Mouse (Mus musculus): ENCODE data around the gene Olfr1278. TPM values are rescaled to one million over a fixed set of nuclear protein-coding genes. Genes with fewer than 3 reads are reported as not detected.
"Not testable (repeated sequence)": the region's sequence is repeated elsewhere in the genome, so short reads cannot be mapped to it uniquely, and the experiment has no call there.

Olfr1278 gene
- polyA plus RNA-seq (2012; ENCODE audit: insufficient read depth, insufficient read length, missing spikeins) = not detected in 2 replicates

DNA sequence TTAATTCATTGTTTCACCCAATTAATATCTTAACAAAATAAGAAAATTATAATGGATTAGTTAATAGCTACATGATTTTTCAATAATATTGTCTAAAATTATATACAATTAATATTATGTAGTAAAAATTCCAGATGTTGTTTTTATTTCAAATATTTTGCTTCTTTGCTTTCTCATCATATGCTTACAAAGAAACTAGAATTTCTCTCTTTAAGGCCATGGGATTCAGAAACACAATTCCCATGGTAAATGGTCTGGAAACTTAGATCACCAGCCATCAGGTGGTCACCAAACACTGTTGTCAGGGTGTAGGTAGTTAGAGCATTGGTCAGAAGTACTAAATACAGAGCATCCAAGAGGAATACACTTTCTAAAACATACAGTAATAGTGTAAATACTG is at the start of gene Olfr1278:
Olfr1278 (plus strand) TSS at position 301 of the 400 bp plus-strand sequence.
- Histone ChIP-seq H3K27ac (ENCODE audit: insufficient read depth, low read depth, low read length) (no peak within 1 kb of the TSS), H3K4me3 (ENCODE audit: insufficient read depth, low read length) (no peak within 1 kb of the TSS), H3K4me1 (ENCODE audit: control insufficient read depth, insufficient read depth, low read length) (no peaks in the 10 kb centered on the region)
- TF ChIP-seq CTCF (IDR thresholded peaks at IDR 0.05; ENCODE audit: low read depth, low read length) = no peak
- TF ChIP-seq POLR2A (IDR thresholded peaks at IDR 0.05; ENCODE audit: borderline replicate concordance, low read depth, low read length) = no peak

- Histone ChIP-seq H3K27ac (ENCODE audit: insufficient read depth, low read depth, low read length) (no peak within 1 kb of the TSS), H3K4me3 (ENCODE audit: insufficient read depth, low read length) (no peak within 1 kb of the TSS), H3K4me1 (ENCODE audit: control insufficient read depth, insufficient read depth, low read length) (no peaks in the 10 kb centered on the region)
- TF ChIP-seq CTCF (IDR thresholded peaks at IDR 0.05; ENCODE audit: low read depth, low read length) (no peak), POLR2A (IDR thresholded peaks at IDR 0.05; ENCODE audit: borderline replicate concordance, low read depth, low read length) (no peak)
These were observed 35.7 kb upstream of the Olfr1278 start, which contains the start of gene Olfr1276 for GRCm38 (mm10) chr2:111254216-111254615. Gene Olfr1276, plus strand, starts transcription at chr2:111254516.

GRCm38 (mm10) chr2:111274006-111274405 is 15.9 kb upstream of the Olfr1278 start, which contains the start of gene Olfr1277:
Gene Olfr1277, minus strand, starts transcription at chr2:111274106.
- Histone ChIP-seq H3K27ac (ENCODE audit: insufficient read depth, low read depth, low read length) (no peak within 1 kb of the TSS), H3K4me1 (ENCODE audit: control insufficient read depth, insufficient read depth, low read length) (no peaks in the 10 kb centered on the region), H3K4me3 (ENCODE audit: insufficient read depth, low read length) (no peak within 1 kb of the TSS)
- no peak for TF ChIP-seq POLR2A (IDR thresholded peaks at IDR 0.05; ENCODE audit: borderline replicate concordance, low read depth, low read length)
- TF ChIP-seq CTCF (IDR thresholded peaks at IDR 0.05; ENCODE audit: low read depth, low read length) = no peak

- Histone ChIP-seq H3K4me3 (ENCODE audit: insufficient read depth, low read length) (no peak overlapping the region), H3K4me1 (ENCODE audit: control insufficient read depth, insufficient read depth, low read length) (no peaks in the 10 kb centered on the region), H3K27ac (ENCODE audit: insufficient read depth, low read depth, low read length) (no peak overlapping the region)
- TF ChIP-seq CTCF (IDR thresholded peaks at IDR 0.05; ENCODE audit: low read depth, low read length) (no peak), POLR2A (IDR thresholded peaks at IDR 0.05; ENCODE audit: borderline replicate concordance, low read depth, low read length) (no peak)
These were observed 8.6 kb downstream of the Olfr1278 start for GRCm38 (mm10) chr2:111298541-111298940.

GRCm38 (mm10) chr2:111300374-111300773 is 10.4 kb downstream of the Olfr1278 start, which contains the start of gene Olfr1279:
Gene Olfr1279, plus strand, starts transcription at chr2:111300635.
- no peak for TF ChIP-seq CTCF (IDR thresholded peaks at IDR 0.05; ENCODE audit: low read depth, low read length)
- no peak for TF ChIP-seq POLR2A (IDR thresholded peaks at IDR 0.05; ENCODE audit: borderline replicate concordance, low read depth, low read length)
- Histone ChIP-seq H3K27ac (ENCODE audit: insufficient read depth, low read depth, low read length) (no peak within 1 kb of the TSS), H3K4me1 (ENCODE audit: control insufficient read depth, insufficient read depth, low read length) (no peaks in the 10 kb centered on the region)

GRCm38 (mm10) chr2:111313717-111314116 is 23.8 kb downstream of the Olfr1278 start, which contains the start of gene Olfr1280:
Gene Olfr1280, plus strand, starts transcription at chr2:111314017.
- TF ChIP-seq POLR2A (IDR thresholded peaks at IDR 0.05; ENCODE audit: borderline replicate concordance, low read depth, low read length) = no peak
- no peak for TF ChIP-seq CTCF (IDR thresholded peaks at IDR 0.05; ENCODE audit: low read depth, low read length)
- H3K4me3 ChIP-seq (ENCODE audit: insufficient read depth, low read length) = no peak within 1 kb of the TSS
- no peak within 1 kb of the TSS for H3K27ac ChIP-seq (ENCODE audit: insufficient read depth, low read depth, low read length)
- H3K4me1 ChIP-seq (ENCODE audit: control insufficient read depth, insufficient read depth, low read length) = no peaks in the 10 kb centered on the region

More at GRCm38 (mm10) chr2:111300374-111300773, 10.4 kb downstream of the Olfr1278 start, which contains the start of gene Olfr1279:
- no peak within 1 kb of the TSS for H3K4me3 ChIP-seq (ENCODE audit: insufficient read depth, low read length)

GRCm38 (mm10) chr2:111326220-111326619 is 36.3 kb downstream of the Olfr1278 start, which contains the start of gene Olfr1281:
Gene Olfr1281, plus strand, starts transcription at chr2:111326520.
- no peaks in the 10 kb centered on the region for H3K4me1 ChIP-seq (ENCODE audit: control insufficient read depth, insufficient read depth, low read length)
- H3K27ac ChIP-seq (ENCODE audit: insufficient read depth, low read depth, low read length) = no peak within 1 kb of the TSS
- TF ChIP-seq POLR2A (IDR thresholded peaks at IDR 0.05; ENCODE audit: borderline replicate concordance, low read depth, low read length) (no peak), CTCF (IDR thresholded peaks at IDR 0.05; ENCODE audit: low read depth, low read length) (no peak)
- H3K4me3 ChIP-seq (ENCODE audit: insufficient read depth, low read length) = no peak within 1 kb of the TSS

GRCm38 (mm10) chr2:111333721-111334120 is 43.8 kb downstream of the Olfr1278 start:
- not testable (repeated sequence) for H3K27ac ChIP-seq (ENCODE audit: insufficient read depth, low read depth, low read length); H3K4me1 ChIP-seq (ENCODE audit: control insufficient read depth, insufficient read depth, low read length); H3K4me3 ChIP-seq (ENCODE audit: insufficient read depth, low read length)

DNA sequence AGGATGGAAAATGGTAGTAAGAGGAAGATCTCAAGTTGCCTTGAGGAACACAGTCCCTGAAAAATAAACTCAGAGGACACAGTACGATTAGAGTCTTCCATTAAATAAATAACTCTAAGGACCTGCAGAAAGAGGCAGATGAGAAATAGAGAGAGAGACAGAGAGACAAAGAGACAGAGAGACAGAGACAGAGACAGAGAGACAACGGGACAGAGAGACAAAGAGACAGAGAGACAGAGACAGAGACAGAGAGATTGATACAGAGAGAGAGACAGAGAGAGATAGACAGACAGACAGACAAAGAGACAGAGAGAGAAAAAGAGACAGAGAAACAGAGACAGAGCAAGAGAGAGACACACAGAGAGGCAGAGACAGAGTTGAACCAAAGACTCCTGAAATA is 46.0 kb downstream of the Olfr1278 start, which contains the start of gene Olfr1282:
Olfr1282 (minus strand) TSS at position 101 of the 400 bp plus-strand sequence.
- no peaks in the 10 kb centered on the region for H3K4me1 ChIP-seq (ENCODE audit: control insufficient read depth, insufficient read depth, low read length)
- no peak within 1 kb of the TSS for H3K4me3 ChIP-seq (ENCODE audit: insufficient read depth, low read length)
- no peak within 1 kb of the TSS for H3K27ac ChIP-seq (ENCODE audit: insufficient read depth, low read depth, low read length)
- TF ChIP-seq CTCF (IDR thresholded peaks at IDR 0.05; ENCODE audit: low read depth, low read length) (no peak), POLR2A (IDR thresholded peaks at IDR 0.05; ENCODE audit: borderline replicate concordance, low read depth, low read length) (no peak)

Other genes starting within 250 kb of the Olfr1278 start
- gene Gm13941, start 184.2 kb upstream of the Olfr1278 start, polyA plus RNA-seq (2012; ENCODE audit: insufficient read depth, insufficient read length, missing spikeins) = not detected in 2 replicates
- not detected in 2 replicates for gene Gm15130, start 137.2 kb upstream of the Olfr1278 start, polyA plus RNA-seq (2012; ENCODE audit: insufficient read depth, insufficient read length, missing spikeins)
- gene 4930430A15Rik, start 60.5 kb upstream of the Olfr1278 start, polyA plus RNA-seq (2012; ENCODE audit: insufficient read depth, insufficient read length, missing spikeins) = not detected in 2 replicates
- gene Olfr1275, start 54.9 kb upstream of the Olfr1278 start, polyA plus RNA-seq (2012; ENCODE audit: insufficient read depth, insufficient read length, missing spikeins) = not detected in 2 replicates
- gene Olfr1276, start 35.6 kb upstream of the Olfr1278 start, polyA plus RNA-seq (2012; ENCODE audit: insufficient read depth, insufficient read length, missing spikeins) = not detected in 2 replicates
- 0.13 TPM in 1 of 2 replicates, not detected in the other for gene Olfr1277, start 16.0 kb upstream of the Olfr1278 start, polyA plus RNA-seq (2012; ENCODE audit: insufficient read depth, insufficient read length, missing spikeins)
- gene Olfr1279, start 10.5 kb downstream of the Olfr1278 start, polyA plus RNA-seq (2012; ENCODE audit: insufficient read depth, insufficient read length, missing spikeins) = not detected in 2 replicates
- gene Olfr1280, start 23.9 kb downstream of the Olfr1278 start, polyA plus RNA-seq (2012; ENCODE audit: insufficient read depth, insufficient read length, missing spikeins) = not detected in 2 replicates
- 0.16 TPM in 1 of 2 replicates, not detected in the other for gene Olfr1281, start 36.4 kb downstream of the Olfr1278 start, polyA plus RNA-seq (2012; ENCODE audit: insufficient read depth, insufficient read length, missing spikeins)
- not detected in 2 replicates for gene Olfr1282, start 45.9 kb downstream of the Olfr1278 start, polyA plus RNA-seq (2012; ENCODE audit: insufficient read depth, insufficient read length, missing spikeins)
- not detected in 2 replicates for gene Olfr1283, start 76.7 kb downstream of the Olfr1278 start, polyA plus RNA-seq (2012; ENCODE audit: insufficient read depth, insufficient read length, missing spikeins)
- not detected in 2 replicates for gene Olfr1284, start 85.4 kb downstream of the Olfr1278 start, polyA plus RNA-seq (2012; ENCODE audit: insufficient read depth, insufficient read length, missing spikeins)
- not detected in 2 replicates for gene Olfr1286, start 133.0 kb downstream of the Olfr1278 start, polyA plus RNA-seq (2012; ENCODE audit: insufficient read depth, insufficient read length, missing spikeins)
- not detected in 2 replicates for gene Olfr1287, start 159.0 kb downstream of the Olfr1278 start, polyA plus RNA-seq (2012; ENCODE audit: insufficient read depth, insufficient read length, missing spikeins)
- gene Olfr1288, start 184.0 kb downstream of the Olfr1278 start, polyA plus RNA-seq (2012; ENCODE audit: insufficient read depth, insufficient read length, missing spikeins) = not detected in 2 replicates
- not detected in 2 replicates for gene Olfr1289, start 190.7 kb downstream of the Olfr1278 start, polyA plus RNA-seq (2012; ENCODE audit: insufficient read depth, insufficient read length, missing spikeins)
- not detected in 2 replicates for gene Olfr1290, start 203.7 kb downstream of the Olfr1278 start, polyA plus RNA-seq (2012; ENCODE audit: insufficient read depth, insufficient read length, missing spikeins)
- gene Olfr1291-ps1, start 207.0 kb downstream of the Olfr1278 start, polyA plus RNA-seq (2012; ENCODE audit: insufficient read depth, insufficient read length, missing spikeins) = not detected in 2 replicates
- not detected in 2 replicates for gene Olfr1293-ps, start 235.1 kb downstream of the Olfr1278 start, polyA plus RNA-seq (2012; ENCODE audit: insufficient read depth, insufficient read length, missing spikeins)

Measured in bone marrow macrophage, adult 2 months (primary cell).